Mouse (Mus musculus): ENCODE results near the gene Adprhl2. TPM values are rescaled to one million over a fixed set of nuclear protein-coding genes. Genes with fewer than 3 reads are reported as not detected.

Gene Adprhl2
- 40.0 and 41.0 TPM in 2 replicates for polyA plus RNA-seq (2015; fragmentation: Nextera tagmentation; extraction: Ambion mirVana)

DNA sequence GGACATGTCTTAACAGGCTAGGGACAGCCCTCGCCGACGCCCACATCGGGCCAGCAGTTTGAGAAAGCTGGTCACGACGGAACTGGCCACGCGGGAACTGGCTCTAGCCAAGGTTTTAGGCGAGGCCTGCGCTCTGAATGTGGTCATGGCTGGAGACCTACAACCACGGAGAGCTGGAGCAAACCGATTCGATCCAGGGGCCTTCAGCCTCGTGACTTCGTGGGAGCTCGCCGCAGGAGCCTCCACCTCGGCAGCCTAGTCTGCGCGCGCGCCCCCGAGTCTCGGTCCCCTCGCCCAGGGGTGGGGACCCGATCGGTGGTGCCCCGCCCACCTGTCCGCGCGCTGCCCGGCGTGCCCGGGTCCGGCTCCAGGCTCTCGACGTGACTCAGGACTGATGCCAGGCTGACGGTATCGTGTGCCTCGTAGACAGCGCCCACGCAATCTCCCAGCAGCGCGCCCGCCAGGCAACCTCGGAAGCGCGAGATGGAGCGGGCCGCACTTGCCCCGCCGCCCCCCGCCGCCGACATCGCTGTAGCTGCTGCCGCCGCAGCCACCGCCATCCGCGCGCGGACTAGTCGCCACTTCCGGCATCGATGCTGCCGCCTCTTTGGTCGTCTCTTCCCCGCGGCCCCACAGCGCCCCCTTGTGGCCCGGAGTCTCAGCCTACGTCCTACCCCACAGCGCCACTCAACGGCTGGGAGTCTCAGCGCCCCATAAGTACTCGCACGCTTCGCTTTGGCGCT lies at the start of gene Adprhl2:
Gene Adprhl2, minus strand, starts transcription at position 593 of the 743 bp plus-strand sequence.

DNA sequence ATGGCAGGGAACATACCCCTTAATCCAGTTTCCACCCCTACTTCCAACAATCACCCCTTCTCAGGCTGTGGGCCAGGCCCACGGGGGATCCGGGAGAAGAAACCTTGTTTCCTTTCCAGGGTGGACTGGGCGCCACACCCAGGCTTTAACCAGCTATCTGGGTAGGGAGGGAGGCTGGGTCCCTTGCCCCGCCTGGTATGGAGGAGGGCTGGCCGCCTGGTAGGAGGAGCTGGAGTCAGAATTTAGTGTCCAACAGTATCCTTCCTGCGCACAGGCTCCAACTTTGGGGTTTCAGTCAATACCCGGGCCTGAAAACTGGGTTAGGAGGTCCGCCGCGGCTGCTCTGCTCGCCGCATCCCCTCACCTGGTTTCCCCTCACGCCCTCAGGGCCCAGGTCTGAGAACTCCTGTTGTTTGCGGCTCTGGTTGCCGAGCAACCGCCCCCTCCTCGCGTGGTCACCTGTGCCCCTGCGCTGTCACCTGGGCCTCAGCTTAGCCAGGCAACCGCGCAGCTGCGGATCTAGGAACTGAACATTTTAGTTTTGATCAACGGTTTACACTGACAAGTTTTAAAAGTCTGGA lies 3.9 kb upstream of the Adprhl2 start, which contains the start of gene Tekt2:
Gene Tekt2, minus strand, starts transcription at position 408 of the 581 bp plus-strand sequence.

DNA sequence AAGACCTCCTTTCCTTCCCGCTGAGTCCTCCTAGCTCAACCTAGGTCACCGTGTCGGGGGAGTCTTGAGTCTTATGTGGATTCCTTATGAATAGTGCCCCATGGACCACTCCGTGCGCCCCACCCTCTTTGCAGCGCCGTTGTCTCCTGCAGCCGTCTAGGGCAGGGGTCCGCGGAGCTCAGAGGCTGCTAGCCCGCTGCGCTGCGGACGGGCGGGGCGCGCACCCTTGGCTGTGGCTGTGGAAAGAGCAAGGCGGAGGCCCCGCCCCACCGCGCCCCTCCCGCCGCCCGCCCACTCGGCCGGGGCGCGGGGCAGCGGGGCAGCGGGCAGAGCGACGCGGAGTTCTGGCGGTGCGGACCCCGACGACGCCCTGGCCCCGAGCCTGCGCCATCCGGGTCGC lies 35.0 kb downstream of the Adprhl2 start, which contains the start of gene Col8a2:
Gene Col8a2, plus strand, starts transcription at position 302 of the 400 bp plus-strand sequence.

Other genes with a start within 250 kb of the Adprhl2 start
- gene Lsm10, start 225.1 kb downstream of the Adprhl2 start, polyA plus RNA-seq (2015; fragmentation: Nextera tagmentation; extraction: Ambion mirVana) = 47.5 and 48.7 TPM in 2 replicates
- 33.5 and 41.6 TPM in 2 replicates for gene Stk40, start 217.7 kb downstream of the Adprhl2 start, polyA plus RNA-seq (2015; fragmentation: Nextera tagmentation; extraction: Ambion mirVana)
- 58.3 and 65.5 TPM in 2 replicates for gene Eva1b, start 174.0 kb downstream of the Adprhl2 start, polyA plus RNA-seq (2015; fragmentation: Nextera tagmentation; extraction: Ambion mirVana)
- 8.4 and 12.0 TPM in 2 replicates for gene Sh3d21, start 158.2 kb downstream of the Adprhl2 start, polyA plus RNA-seq (2015; fragmentation: Nextera tagmentation; extraction: Ambion mirVana)
- 91.8 and 105 TPM in 2 replicates for gene Thrap3, start 118.9 kb downstream of the Adprhl2 start, polyA plus RNA-seq (2015; fragmentation: Nextera tagmentation; extraction: Ambion mirVana)
- gene Map7d1, start 65.4 kb downstream of the Adprhl2 start, polyA plus RNA-seq (2015; fragmentation: Nextera tagmentation; extraction: Ambion mirVana) = 26.5 and 29.6 TPM in 2 replicates
- 79.0 and 81.2 TPM in 2 replicates for gene Trappc3, start 59.4 kb downstream of the Adprhl2 start, polyA plus RNA-seq (2015; fragmentation: Nextera tagmentation; extraction: Ambion mirVana)
- gene Col8a2, start 34.9 kb downstream of the Adprhl2 start, polyA plus RNA-seq (2015; fragmentation: Nextera tagmentation; extraction: Ambion mirVana) = 13.7 and 23.0 TPM in 2 replicates
- 10.3 and 11.3 TPM in 2 replicates for gene Tekt2, start 4.0 kb upstream of the Adprhl2 start, polyA plus RNA-seq (2015; fragmentation: Nextera tagmentation; extraction: Ambion mirVana)
- 10.2 and 12.0 TPM in 2 replicates for gene Ago3, start 107.9 kb upstream of the Adprhl2 start, polyA plus RNA-seq (2015; fragmentation: Nextera tagmentation; extraction: Ambion mirVana)
- gene Ago1, start 146.9 kb upstream of the Adprhl2 start, polyA plus RNA-seq (2015; fragmentation: Nextera tagmentation; extraction: Ambion mirVana) = 1.8 and 2.5 TPM in 2 replicates
- gene Ago4, start 211.8 kb upstream of the Adprhl2 start, polyA plus RNA-seq (2015; fragmentation: Nextera tagmentation; extraction: Ambion mirVana) = 1.2 and 1.5 TPM in 2 replicates
- 7.8 and 9.5 TPM in 2 replicates for gene Clspn, start 235.2 kb upstream of the Adprhl2 start, polyA plus RNA-seq (2015; fragmentation: Nextera tagmentation; extraction: Ambion mirVana)